Mouse (Mus musculus) hindbrain, embryonic 10.5 days (tissue): ENCODE measurements around the gene 9230104L09Rik. TPM values are rescaled to one million over a fixed set of nuclear protein-coding genes. Genes with fewer than 3 reads are reported as not detected.

Experiments
- DNase-seq: peaks from one replicate; pipeline ENCODE4 v3.0.0-alpha.2; 2017; ENCODE audit warnings: low spot score
- H3K27ac ChIP-seq: fragments of 300-500 bp; sonication (generic); 2 replicates; pipeline ENCODE4 v1.5.1; 2016; ENCODE audit warnings: mild to moderate bottlenecking, moderate library complexity
- H3K27me3 ChIP-seq: fragments of 300-500 bp; sonication (generic); 2 replicates; pipeline ENCODE4 v1.6.1; 2016; ENCODE audit warnings: mild to moderate bottlenecking; ENCODE audit not compliant: poor library complexity, insufficient read depth, severe bottlenecking
- H3K36me3 ChIP-seq: fragments of 300-500 bp; sonication (generic); 2 replicates; pipeline ENCODE4 v1.6.1; 2016; ENCODE audit warnings: mild to moderate bottlenecking, moderate library complexity
- H3K4me1 ChIP-seq: fragments of 300-500 bp; sonication (generic); replicated peaks from 2 replicates; pipeline ENCODE4 v1.6.1; 2016; ENCODE audit warnings: mild to moderate bottlenecking
- H3K4me3 ChIP-seq: fragments of 300-500 bp; sonication (generic); 2 replicates; pipeline ENCODE4 v1.5.1; 2016; ENCODE audit warnings: mild to moderate bottlenecking, moderate library complexity
- H3K9me3 ChIP-seq: fragments of 300-500 bp; sonication (generic); 2 replicates; pipeline ENCODE4 v1.6.1; 2016; ENCODE audit warnings: mild to moderate bottlenecking, moderate library complexity
- WGBS: fragments of 180-500 bp; shearing (Covaris S2); methylation state at CpG from one replicate; pipeline ENCODE4 v1.1.7; 2016; 5-methylcytosine and 5-hydroxymethylcytosine counted together
- polyA plus RNA-seq: library from polyadenylated mRNA; unstranded; fragments of >200 nt; fragmentation: Nextera tagmentation; extraction: Ambion mirVana; gene quantifications from 2 replicates; pipeline ENCODE4 v1.2.1, GENCODE M21; 2016

The 9230104L09Rik gene
- polyA plus RNA-seq: not detected in 2 replicates

GRCm38 (mm10) chr2:148864966-148865365, at the start of gene 9230104L09Rik:
Gene 9230104L09Rik (minus strand): TSS chr2:148865038.
- Histone ChIP-seq H3K4me3 (no peak within 1 kb of the TSS), H3K36me3 (peaks cover under 1% of the 10 kb centered on the region; the same call in 1 of the 2 replicates), H3K27me3 (no peaks in the 10 kb centered on the region), H3K4me1 (no peaks in the 10 kb centered on the region), H3K9me3 (no peaks in the 10 kb centered on the region), H3K27ac (no peak within 1 kb of the TSS)
- WGBS: 67% methylated on average over 2 of the region's 2 CpGs
- DNase-seq: no peak

DNA sequence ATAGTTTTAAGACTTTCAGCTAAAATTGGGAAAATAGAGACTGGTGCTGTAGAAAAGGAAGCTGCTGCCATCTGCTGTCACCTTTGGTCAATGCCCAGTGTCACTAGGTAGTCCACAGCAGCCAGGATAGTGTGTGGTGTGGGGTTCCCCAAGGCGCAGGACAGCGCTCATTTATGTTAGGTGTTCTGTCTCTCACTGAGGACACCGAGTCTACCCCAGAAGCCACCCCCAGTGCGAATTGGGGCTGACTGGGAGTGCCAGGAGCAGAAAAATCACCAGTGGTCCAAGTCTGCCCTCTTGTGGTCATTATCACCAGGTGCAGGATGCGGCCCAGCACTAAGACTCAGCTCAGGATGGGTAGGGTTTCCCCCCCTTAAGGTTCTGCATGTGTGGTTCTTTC, 37.4 kb upstream of the 9230104L09Rik start:
- H3K27me3 ChIP-seq: no peaks in the 10 kb centered on the region
- no peaks in the 10 kb centered on the region for H3K9me3 ChIP-seq
- no peak overlapping the region for H3K4me3 ChIP-seq
- no peaks in the 10 kb centered on the region for H3K36me3 ChIP-seq
- no peaks in the 10 kb centered on the region for H3K4me1 ChIP-seq
- H3K27ac ChIP-seq: no peak overlapping the region
- peak; percentile 60 for DNase-seq
- WGBS: 11% methylated on average over 5 of the region's 5 CpGs

DNA sequence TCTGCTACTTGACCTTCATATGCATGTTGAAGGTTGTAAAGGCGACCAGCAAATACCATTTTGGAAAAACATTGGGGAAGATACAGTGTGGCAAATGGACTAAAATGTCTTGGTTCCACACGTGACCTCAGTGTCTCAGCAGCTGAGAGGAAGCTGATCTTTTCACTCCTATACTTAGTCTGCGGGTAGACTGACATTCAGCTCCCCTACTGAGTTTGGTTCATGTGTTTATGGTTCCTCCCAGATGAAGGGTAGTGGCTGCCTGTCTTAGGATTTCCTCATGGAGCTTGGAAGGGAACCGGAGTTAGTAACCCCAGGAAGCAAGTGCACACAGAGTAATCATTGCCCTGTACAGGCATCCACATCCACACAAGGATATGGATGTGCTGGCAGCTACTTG, 35.5 kb upstream of the 9230104L09Rik start:
- Histone ChIP-seq H3K27ac (no peak overlapping the region), H3K4me1 (no peaks in the 10 kb centered on the region), H3K36me3 (no peaks in the 10 kb centered on the region), H3K4me3 (no peak overlapping the region), H3K9me3 (no peaks in the 10 kb centered on the region), H3K27me3 (no peaks in the 10 kb centered on the region)
- DNase-seq: no peak
- WGBS: 65% methylated on average over 4 of the region's 4 CpGs

- H3K36me3 ChIP-seq: no peaks in the 10 kb centered on the region
- no peak overlapping the region for H3K4me3 ChIP-seq
- 86% methylated on average over 1 of the region's 1 CpGs for WGBS
- H3K27me3 ChIP-seq: no peaks in the 10 kb centered on the region
- DNase-seq: no peak
- no peaks in the 10 kb centered on the region for H3K4me1 ChIP-seq
- no peak overlapping the region for H3K27ac ChIP-seq
- H3K9me3 ChIP-seq: no peaks in the 10 kb centered on the region
Observed at GRCm38 (mm10) chr2:148896219-148896618, 31.4 kb upstream of the 9230104L09Rik start.

DNA sequence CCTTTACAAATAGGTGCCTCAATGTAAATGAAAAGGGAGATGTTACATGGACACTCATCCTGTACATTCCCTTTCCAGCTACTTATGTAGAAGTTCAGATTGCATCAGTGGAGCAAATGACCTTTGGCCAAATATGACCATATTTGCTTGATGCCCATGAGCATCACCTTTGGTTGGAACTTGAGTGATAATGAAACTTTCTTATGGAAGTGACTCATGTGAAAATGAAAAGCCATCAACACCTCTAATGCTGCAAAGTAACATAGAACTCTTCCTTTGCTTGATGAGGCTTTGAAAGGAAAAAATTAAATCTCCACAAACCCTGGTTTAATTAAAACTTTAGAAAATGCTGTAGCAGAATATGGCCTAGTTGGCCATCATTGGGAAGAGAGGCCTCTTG, 28.3 kb upstream of the 9230104L09Rik start:
- Histone ChIP-seq H3K4me3 (no peak overlapping the region), H3K36me3 (no peaks in the 10 kb centered on the region), H3K27ac (no peak overlapping the region), H3K27me3 (no peaks in the 10 kb centered on the region), H3K4me1 (peaks cover 13% of the 10 kb centered on the region; the same call in 1 of the 2 replicates), H3K9me3 (no peaks in the 10 kb centered on the region)
- no peak for DNase-seq

DNA sequence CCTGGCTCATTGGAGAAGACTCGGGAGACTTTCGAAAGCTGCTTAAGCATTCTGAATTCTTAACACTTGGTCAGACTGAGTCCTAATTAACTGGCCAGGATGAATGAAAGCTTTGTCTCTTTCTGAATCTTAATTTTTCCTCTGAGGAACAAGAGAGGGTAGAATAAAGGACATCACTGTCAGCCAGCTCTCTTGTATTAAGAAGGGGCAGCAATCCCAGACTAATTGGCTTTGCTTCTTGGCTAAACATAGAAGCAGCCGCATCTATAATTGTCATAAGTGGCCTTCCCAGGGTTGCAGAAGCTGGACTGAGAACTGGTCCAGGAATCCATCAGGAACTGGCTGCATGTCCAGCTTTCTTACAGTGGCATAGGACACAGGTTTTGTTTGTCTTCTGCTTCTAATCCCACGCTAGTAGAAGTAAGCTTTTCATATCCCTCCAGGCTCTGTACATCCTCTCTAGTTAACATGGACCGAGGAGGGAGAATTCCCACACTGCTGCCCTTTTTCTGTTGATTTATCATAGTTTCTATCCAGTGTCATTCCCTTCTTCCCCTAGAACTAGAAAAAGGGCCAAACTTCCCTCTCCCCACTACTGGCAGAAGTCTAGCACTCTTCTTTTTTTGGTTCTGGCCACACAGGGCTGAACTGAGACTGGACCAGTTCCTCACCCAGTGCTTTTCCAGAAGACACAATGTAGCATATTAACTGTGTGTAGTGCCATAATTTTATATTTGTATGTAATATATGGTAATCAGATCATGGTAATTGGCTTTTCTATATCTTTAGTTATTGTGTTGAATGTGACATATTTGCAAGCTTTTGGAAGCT, 25.4 kb upstream of the 9230104L09Rik start:
- Histone ChIP-seq H3K27ac (peak overlapping the region; percentile 83), H3K9me3 (no peaks in the 10 kb centered on the region), H3K4me1 (peaks cover 13% of the 10 kb centered on the region; the same call in 1 of the 2 replicates), H3K27me3 (no peaks in the 10 kb centered on the region), H3K36me3 (no peaks in the 10 kb centered on the region), H3K4me3 (no peak overlapping the region)
- peak; percentile 18 for DNase-seq
- 45% methylated on average over 5 of the region's 5 CpGs for WGBS

- Histone ChIP-seq H3K9me3 (no peaks in the 10 kb centered on the region), H3K27me3 (no peaks in the 10 kb centered on the region), H3K4me1 (peaks cover 13% of the 10 kb centered on the region; the same call in 1 of the 2 replicates), H3K27ac (peak overlapping the region; percentile 83), H3K4me3 (no peak overlapping the region), H3K36me3 (no peaks in the 10 kb centered on the region)
- WGBS: 63% methylated on average over 3 of the region's 3 CpGs
- no peak for DNase-seq
Observed at GRCm38 (mm10) chr2:148889331-148890010, 24.6 kb upstream of the 9230104L09Rik start.

DNA sequence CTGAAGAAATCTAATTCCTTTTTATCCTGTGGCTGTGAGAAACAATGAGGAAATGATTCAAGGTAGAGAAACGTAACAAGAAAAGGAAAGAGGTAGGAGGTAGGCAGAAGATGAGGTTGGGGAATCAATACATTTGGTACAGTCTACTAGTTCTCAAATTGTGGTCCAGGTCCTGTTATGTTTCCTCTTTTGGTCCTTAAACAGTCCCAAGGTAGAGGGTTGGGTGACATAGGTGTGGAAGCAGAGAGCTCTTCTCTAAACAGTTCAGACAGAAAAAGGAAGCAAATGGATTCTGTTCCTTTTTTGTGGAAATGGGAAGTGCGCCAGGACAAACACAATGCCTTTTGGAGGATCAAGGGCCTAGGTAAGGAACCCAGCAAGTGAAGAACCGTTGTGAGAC, 24.0 kb upstream of the 9230104L09Rik start:
- no peaks in the 10 kb centered on the region for H3K27me3 ChIP-seq
- 80% methylated on average over 3 of the region's 3 CpGs for WGBS
- no peak for DNase-seq
- peak overlapping the region; percentile 83 for H3K27ac ChIP-seq
- no peaks in the 10 kb centered on the region for H3K9me3 ChIP-seq
- H3K36me3 ChIP-seq: no peaks in the 10 kb centered on the region
- no peak overlapping the region for H3K4me3 ChIP-seq
- H3K4me1 ChIP-seq: peaks cover 13% of the 10 kb centered on the region; the same call in 1 of the 2 replicates

- Histone ChIP-seq H3K27ac (no peak overlapping the region), H3K9me3 (no peaks in the 10 kb centered on the region), H3K36me3 (no peaks in the 10 kb centered on the region), H3K27me3 (no peaks in the 10 kb centered on the region), H3K4me3 (no peak overlapping the region), H3K4me1 (peaks cover 3% of the 10 kb centered on the region; the same call in 1 of the 2 replicates)
- no peak for DNase-seq
Observed at GRCm38 (mm10) chr2:148884738-148885137, 19.9 kb upstream of the 9230104L09Rik start.

DNA sequence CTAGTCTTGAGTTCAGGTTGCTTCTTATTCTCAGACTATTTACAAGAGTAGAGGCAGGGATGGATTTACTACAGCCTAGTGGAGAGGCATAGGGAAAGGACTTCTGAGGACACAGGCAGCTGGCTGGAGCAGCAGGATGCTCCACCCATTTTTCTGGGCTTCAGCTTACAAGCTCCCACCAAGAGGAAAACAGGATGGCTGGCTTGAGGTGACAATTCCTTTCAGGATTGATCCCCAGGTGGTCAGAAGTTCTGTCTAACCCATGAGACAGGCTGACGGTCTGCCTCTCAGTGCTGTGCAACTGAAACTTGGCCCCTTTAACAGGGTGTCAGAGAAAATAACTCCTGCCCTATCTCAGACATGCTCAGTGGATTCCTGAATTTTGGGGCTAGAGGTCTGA, 14.4 kb upstream of the 9230104L09Rik start:
- WGBS: 41% methylated on average over 1 of the region's 1 CpGs
- Histone ChIP-seq H3K36me3 (no peaks in the 10 kb centered on the region), H3K27me3 (no peaks in the 10 kb centered on the region), H3K27ac (no peak overlapping the region; the same call in 1 of the 2 replicates), H3K4me3 (no peak overlapping the region), H3K9me3 (no peaks in the 10 kb centered on the region), H3K4me1 (peaks cover 25% of the 10 kb centered on the region)
- no peak for DNase-seq

- 21% methylated on average over 2 of the region's 2 CpGs for WGBS
- Histone ChIP-seq H3K4me3 (no peak overlapping the region), H3K36me3 (no peaks in the 10 kb centered on the region), H3K27me3 (no peaks in the 10 kb centered on the region), H3K9me3 (no peaks in the 10 kb centered on the region), H3K4me1 (peaks cover 30% of the 10 kb centered on the region), H3K27ac (no peak overlapping the region; the same call in 1 of the 2 replicates)
- DNase-seq: no peak
Observed at GRCm38 (mm10) chr2:148878641-148879130, 13.8 kb upstream of the 9230104L09Rik start.

- Histone ChIP-seq H3K36me3 (peaks cover 11% of the 10 kb centered on the region), H3K4me3 (no peak overlapping the region)
- DNase-seq: no peak
Observed at GRCm38 (mm10) chr2:148877016-148877770, 12.4 kb upstream of the 9230104L09Rik start.

More at GRCm38 (mm10) chr2:148877016-148877770, 12.4 kb upstream of the 9230104L09Rik start:
- 43% methylated on average over 3 of the region's 3 CpGs for WGBS
- Histone ChIP-seq H3K27ac (peak overlapping the region; percentile 5; the same call in 1 of the 2 replicates), H3K4me1 (peaks cover 42% of the 10 kb centered on the region), H3K9me3 (no peaks in the 10 kb centered on the region), H3K27me3 (no peaks in the 10 kb centered on the region)
